Mouse (Mus musculus) liver, embryonic 14.5 days (tissue): ENCODE measurements at regions not wholly inside any gene's neighbourhood (a gene's known extent, or its start where the extent isn't known, plus 50 kb on each side); places are given as distances from the start of the nearest gene placed in this dataset.

Experiments used
- CTCF ChIP-seq: IDR thresholded peaks from 2 replicates; pipeline ENCODE4 v1.5.1; 2016; ENCODE audit warnings: antibody characterized with exemption, low read depth, control low read depth
- EP300 ChIP-seq: IDR thresholded peaks from 2 replicates; pipeline ENCODE4 v1.6.1; 2016; ENCODE audit warnings: antibody characterized with exemption, low read depth

GRCm38 (mm10) chr14:55338010-55338409, 116.2 kb downstream of the Dhrs2 start:
- no peak for TF ChIP-seq EP300
- no peak for TF ChIP-seq CTCF
